Mouse (Mus musculus): ENCODE measurements around the gene Hs2st1. TPM values are rescaled to one million over a fixed set of nuclear protein-coding genes. Genes with fewer than 3 reads are reported as not detected.

Gene Hs2st1
- polyA plus RNA-seq, 1 experiment from 2014 or later, result 18.4 TPM

DNA sequence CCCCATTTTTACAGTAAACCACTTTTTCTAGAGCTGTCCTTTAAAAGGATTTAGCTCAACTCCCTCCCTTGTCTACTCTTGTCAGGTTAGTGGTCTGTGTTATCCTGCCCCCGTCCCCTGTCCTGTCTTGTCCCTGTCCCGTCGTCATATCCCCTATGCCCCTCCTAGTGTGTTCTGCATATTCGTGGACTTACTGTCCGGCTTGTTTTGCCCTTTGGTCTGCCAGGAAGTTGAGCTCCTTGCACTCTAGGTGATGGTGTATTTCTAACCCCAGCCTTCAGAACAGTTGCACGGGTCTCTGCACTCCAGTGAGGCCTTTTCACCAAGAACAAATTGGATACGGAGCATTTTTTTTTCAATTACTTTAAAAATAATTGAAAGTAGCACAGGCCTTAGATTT lies 10.3 kb upstream of the Hs2st1 start:
- H3K4me1 ChIP-seq (ENCODE audit: control insufficient read depth, insufficient read depth, low read length), result 0 out of 2 replicates have a peak, but pooled peaks cover 9% of the 10 kb centered on the region
- H3K4me3 ChIP-seq (ENCODE audit: low read depth, low read length), result no peak overlapping the region
- H3K36me3 ChIP-seq (ENCODE audit: control insufficient read depth, insufficient read depth, low read length), result peaks cover 13% of the 10 kb centered on the region
- 89% methylated on average over 7 of the region's 7 CpGs for WGBS
- H3K9ac ChIP-seq (replicated peaks; ENCODE audit: low read depth, low read length), result no peak overlapping the region
- no peak overlapping the region for H3K27ac ChIP-seq (ENCODE audit: low read length)
- no peaks in the 10 kb centered on the region for H3K9me3 ChIP-seq (ENCODE audit: control insufficient read depth, low read depth, low read length)
- no peak for ATAC-seq (ENCODE audit: insufficient number of reproducible peaks, insufficient read depth, low FRiP score, low read depth)
- H3K4me2 ChIP-seq (replicated peaks; ENCODE audit: low read depth, low read length), result no peak overlapping the region
- H3K27me3 ChIP-seq (ENCODE audit: control insufficient read depth, insufficient read depth, low read length), result no peaks in the 10 kb centered on the region

GRCm38 (mm10) chr3:144579796-144580195 lies 9.8 kb upstream of the Hs2st1 start:
- no peak for ATAC-seq (ENCODE audit: insufficient number of reproducible peaks, insufficient read depth, low FRiP score, low read depth)
- Histone ChIP-seq H3K27me3 (ENCODE audit: control insufficient read depth, insufficient read depth, low read length) (no peaks in the 10 kb centered on the region), H3K9me3 (ENCODE audit: control insufficient read depth, low read depth, low read length) (no peaks in the 10 kb centered on the region), H3K27ac (ENCODE audit: low read length) (no peak overlapping the region), H3K4me1 (ENCODE audit: control insufficient read depth, insufficient read depth, low read length) (0 out of 2 replicates have a peak, but pooled peaks cover 9% of the 10 kb centered on the region), H3K36me3 (ENCODE audit: control insufficient read depth, insufficient read depth, low read length) (peaks cover 13% of the 10 kb centered on the region), H3K9ac (replicated peaks; ENCODE audit: low read depth, low read length) (no peak overlapping the region), H3K4me3 (ENCODE audit: low read depth, low read length) (no peak overlapping the region), H3K4me2 (replicated peaks; ENCODE audit: low read depth, low read length) (no peak overlapping the region)
- WGBS, result 88% methylated on average over 5 of the region's 5 CpGs

- Histone ChIP-seq H3K27ac (ENCODE audit: low read length) (no peak overlapping the region), H3K4me3 (ENCODE audit: low read depth, low read length) (no peak overlapping the region), H3K9me3 (ENCODE audit: control insufficient read depth, low read depth, low read length) (no peaks in the 10 kb centered on the region), H3K9ac (replicated peaks; ENCODE audit: low read depth, low read length) (no peak overlapping the region), H3K36me3 (ENCODE audit: control insufficient read depth, insufficient read depth, low read length) (peaks cover 13% of the 10 kb centered on the region), H3K4me1 (ENCODE audit: control insufficient read depth, insufficient read depth, low read length) (0 out of 2 replicates have a peak, but pooled peaks cover 2% of the 10 kb centered on the region), H3K27me3 (ENCODE audit: control insufficient read depth, insufficient read depth, low read length) (no peaks in the 10 kb centered on the region), H3K4me2 (replicated peaks; ENCODE audit: low read depth, low read length) (no peak overlapping the region)
- WGBS, result 92% methylated on average over 4 of the region's 4 CpGs
- no peak for ATAC-seq (ENCODE audit: insufficient number of reproducible peaks, insufficient read depth, low FRiP score, low read depth)
These were observed 8.9 kb upstream of the Hs2st1 start for GRCm38 (mm10) chr3:144578921-144579320.

GRCm38 (mm10) chr3:144577366-144578340 lies 7.7 kb upstream of the Hs2st1 start:
- H3K27ac ChIP-seq (ENCODE audit: low read length), result no peak overlapping the region
- peaks cover 13% of the 10 kb centered on the region for H3K36me3 ChIP-seq (ENCODE audit: control insufficient read depth, insufficient read depth, low read length)
- no peak overlapping the region for H3K9ac ChIP-seq (replicated peaks; ENCODE audit: low read depth, low read length)
- no peak overlapping the region for H3K4me2 ChIP-seq (replicated peaks; ENCODE audit: low read depth, low read length)
- no peaks in the 10 kb centered on the region for H3K27me3 ChIP-seq (ENCODE audit: control insufficient read depth, insufficient read depth, low read length)
- no peak overlapping the region for H3K4me3 ChIP-seq (ENCODE audit: low read depth, low read length)
- no peaks in the 10 kb centered on the region for H3K4me1 ChIP-seq (ENCODE audit: control insufficient read depth, insufficient read depth, low read length)
- ATAC-seq (ENCODE audit: insufficient number of reproducible peaks, insufficient read depth, low FRiP score, low read depth), result no peak
- 73% methylated on average over 10 of the region's 10 CpGs for WGBS
- H3K9me3 ChIP-seq (ENCODE audit: control insufficient read depth, low read depth, low read length), result no peaks in the 10 kb centered on the region

DNA sequence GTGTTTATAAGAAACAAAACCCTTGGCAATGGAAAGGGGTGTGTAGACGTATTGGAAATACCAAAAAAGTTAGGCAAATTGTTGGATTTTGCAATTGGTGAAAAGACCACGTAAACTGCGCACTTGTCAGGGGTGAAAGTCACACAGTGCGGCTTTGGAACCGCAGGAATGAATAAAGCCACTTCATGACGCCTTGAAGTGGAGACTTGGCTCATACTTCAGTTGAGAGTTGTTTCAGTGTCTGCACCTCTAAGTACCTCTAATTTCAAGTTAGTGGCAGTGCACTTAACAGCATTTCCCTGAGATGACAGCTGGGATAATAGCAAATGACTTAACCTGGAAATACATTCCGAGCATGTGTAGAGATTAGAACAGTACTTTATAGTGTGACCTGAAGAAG lies 4.3 kb upstream of the Hs2st1 start:
- peaks cover 6% of the 10 kb centered on the region for H3K36me3 ChIP-seq (ENCODE audit: control insufficient read depth, insufficient read depth, low read length)
- 91% methylated on average over 7 of the region's 7 CpGs for whole genome bisulfite sequencing
- H3K4me3 ChIP-seq (ENCODE audit: low read depth, low read length), result no peak overlapping the region
- no peak overlapping the region for H3K9ac ChIP-seq (replicated peaks; ENCODE audit: low read depth, low read length)
- ATAC-seq (ENCODE audit: insufficient number of reproducible peaks, insufficient read depth, low FRiP score, low read depth), result no peak
- peaks cover 8% of the 10 kb centered on the region; the same call in 1 of the 2 replicates for H3K4me1 ChIP-seq (ENCODE audit: control insufficient read depth, insufficient read depth, low read length)
- no peaks in the 10 kb centered on the region for H3K9me3 ChIP-seq (ENCODE audit: control insufficient read depth, low read depth, low read length)
- no peak overlapping the region for H3K27ac ChIP-seq (ENCODE audit: low read length)
- H3K27me3 ChIP-seq (ENCODE audit: control insufficient read depth, insufficient read depth, low read length), result no peaks in the 10 kb centered on the region
- no peak overlapping the region for H3K4me2 ChIP-seq (replicated peaks; ENCODE audit: low read depth, low read length)

GRCm38 (mm10) chr3:144570816-144571487 lies 971 bp upstream of the Hs2st1 start:
- WGBS, result under 1% methylated on average over 25 of the region's 25 CpGs
- H3K36me3 ChIP-seq (ENCODE audit: control insufficient read depth, insufficient read depth, low read length), result peaks cover 3% of the 10 kb centered on the region; the same call in 1 of the 2 replicates

GRCm38 (mm10) chr3:144569401-144569971 lies 495 bp downstream of the Hs2st1 start:
- Histone ChIP-seq H3K27me3 (ENCODE audit: control insufficient read depth, insufficient read depth, low read length) (no peaks in the 10 kb centered on the region), H3K4me2 (replicated peaks; ENCODE audit: low read depth, low read length) (peak overlapping the region; percentile 85), H3K36me3 (ENCODE audit: control insufficient read depth, insufficient read depth, low read length) (peaks cover 3% of the 10 kb centered on the region; the same call in 1 of the 2 replicates), H3K4me3 (ENCODE audit: low read depth, low read length) (peak overlapping the region; percentile 91), H3K9ac (replicated peaks; ENCODE audit: low read depth, low read length) (peak overlapping the region; percentile 67), H3K27ac (ENCODE audit: low read length) (peak overlapping the region; percentile 58), H3K9me3 (ENCODE audit: control insufficient read depth, low read depth, low read length) (no peaks in the 10 kb centered on the region), H3K4me1 (ENCODE audit: control insufficient read depth, insufficient read depth, low read length) (peaks cover 16% of the 10 kb centered on the region; the same call in 1 of the 2 replicates)
- WGBS, result 0% methylated on average over 36 of the region's 47 CpGs
- ATAC-seq (ENCODE audit: insufficient number of reproducible peaks, insufficient read depth, low FRiP score, low read depth), result no peak

More at GRCm38 (mm10) chr3:144570816-144571487, 971 bp upstream of the Hs2st1 start:
- Histone ChIP-seq H3K9me3 (ENCODE audit: control insufficient read depth, low read depth, low read length) (no peaks in the 10 kb centered on the region), H3K9ac (replicated peaks; ENCODE audit: low read depth, low read length) (peak overlapping the region; percentile 93), H3K4me2 (replicated peaks; ENCODE audit: low read depth, low read length) (peak overlapping the region; percentile 72), H3K27ac (ENCODE audit: low read length) (peak overlapping the region; percentile 82), H3K27me3 (ENCODE audit: control insufficient read depth, insufficient read depth, low read length) (no peaks in the 10 kb centered on the region), H3K4me1 (ENCODE audit: control insufficient read depth, insufficient read depth, low read length) (peaks cover 16% of the 10 kb centered on the region; the same call in 1 of the 2 replicates), H3K4me3 (ENCODE audit: low read depth, low read length) (peak overlapping the region; percentile 91)
- ATAC-seq (ENCODE audit: insufficient number of reproducible peaks, insufficient read depth, low FRiP score, low read depth), result no peak; the same call in 1 of the 2 replicates

DNA sequence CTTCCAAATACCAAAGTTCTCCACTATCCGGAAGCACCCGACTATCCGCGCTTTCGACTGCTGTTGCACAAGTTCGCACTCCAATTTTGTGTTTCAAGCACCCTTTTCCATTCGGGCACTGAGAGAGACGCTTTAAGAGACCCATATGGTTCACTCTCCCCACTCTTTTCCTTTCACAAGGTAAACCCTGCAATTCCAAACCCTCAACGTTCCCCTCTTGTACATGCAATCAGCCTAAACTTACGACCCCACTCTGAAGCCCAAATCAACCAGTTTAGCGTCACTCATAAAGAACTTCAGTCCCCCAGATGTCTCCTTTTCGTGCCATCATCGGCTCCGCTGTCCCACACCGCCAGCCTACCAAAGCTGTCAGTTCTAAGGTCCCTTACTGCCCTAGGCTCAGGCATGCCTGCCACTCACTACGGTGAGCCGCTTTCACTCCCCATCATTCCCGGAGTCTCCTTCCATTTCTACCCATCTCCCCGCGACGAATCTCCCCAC lies 1.1 kb downstream of the Hs2st1 start:
- peak overlapping the region; percentile 91 for H3K4me3 ChIP-seq (ENCODE audit: low read depth, low read length)
- no peak overlapping the region for H3K27ac ChIP-seq (ENCODE audit: low read length)
- peak overlapping the region; percentile 67 for H3K9ac ChIP-seq (replicated peaks; ENCODE audit: low read depth, low read length)
- H3K27me3 ChIP-seq (ENCODE audit: control insufficient read depth, insufficient read depth, low read length), result no peaks in the 10 kb centered on the region
- peak overlapping the region; percentile 85 for H3K4me2 ChIP-seq (replicated peaks; ENCODE audit: low read depth, low read length)
- no peaks in the 10 kb centered on the region for H3K9me3 ChIP-seq (ENCODE audit: control insufficient read depth, low read depth, low read length)
- WGBS, result under 1% methylated on average over 21 of the region's 21 CpGs
- H3K36me3 ChIP-seq (ENCODE audit: control insufficient read depth, insufficient read depth, low read length), result peaks cover 3% of the 10 kb centered on the region; the same call in 1 of the 2 replicates
- no peak for ATAC-seq (ENCODE audit: insufficient number of reproducible peaks, insufficient read depth, low FRiP score, low read depth)
- H3K4me1 ChIP-seq (ENCODE audit: control insufficient read depth, insufficient read depth, low read length), result peaks cover 16% of the 10 kb centered on the region; the same call in 1 of the 2 replicates
